Mouse (Mus musculus): ENCODE measurements around the gene Uvrag.

DNA sequence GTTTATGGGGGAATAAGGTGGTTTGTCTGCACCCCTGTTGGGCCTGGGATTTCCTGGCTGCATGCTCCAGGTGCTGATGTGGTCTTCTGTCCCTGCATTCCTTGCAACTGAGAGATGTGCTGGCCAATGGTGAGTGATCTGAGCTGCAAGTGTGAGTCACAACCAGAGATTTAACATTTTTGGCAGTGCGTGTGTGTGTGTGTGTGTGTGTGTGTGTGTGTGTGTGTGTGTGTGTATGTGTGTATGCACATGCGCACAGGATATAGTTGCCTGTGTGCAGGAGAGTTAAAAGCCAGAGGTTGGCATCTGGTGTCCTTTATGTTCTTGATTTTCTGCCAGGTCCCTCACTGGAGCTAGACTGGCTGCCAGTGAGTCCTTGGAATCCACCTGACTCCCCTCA is 261.8 kb downstream of the Uvrag start:
- TF ChIP-seq POLR2A (IDR thresholded peaks at IDR 0.05; ENCODE audit: control insufficient read depth, extremely low read depth, insufficient read depth, low read length, poor library complexity) (no peak), CTCF (IDR thresholded peaks at IDR 0.05; ENCODE audit: borderline replicate concordance, control insufficient read depth, extremely low read depth, insufficient read depth, low read length, poor library complexity) (no peak)

All from thymus, adult 2 months (tissue).